Mouse (Mus musculus) adrenal gland, postnatal 36 days (tissue): ENCODE measurements at regions not wholly inside any gene's neighbourhood (a gene's known extent, or its start where the extent isn't known, plus 50 kb on each side); places are given as distances from the start of the nearest gene placed in this dataset.
"Not testable (repeated sequence)": the region's sequence is repeated elsewhere in the genome, so short reads cannot be mapped to it uniquely, and the experiment has no call there.

Experiments
- DNase-seq, 2 experiments: peaks; one replicate each; pipeline ENCODE4 v3.0.0; 2021; ENCODE audit warnings: mixed read lengths in 1 of 2

DNA sequence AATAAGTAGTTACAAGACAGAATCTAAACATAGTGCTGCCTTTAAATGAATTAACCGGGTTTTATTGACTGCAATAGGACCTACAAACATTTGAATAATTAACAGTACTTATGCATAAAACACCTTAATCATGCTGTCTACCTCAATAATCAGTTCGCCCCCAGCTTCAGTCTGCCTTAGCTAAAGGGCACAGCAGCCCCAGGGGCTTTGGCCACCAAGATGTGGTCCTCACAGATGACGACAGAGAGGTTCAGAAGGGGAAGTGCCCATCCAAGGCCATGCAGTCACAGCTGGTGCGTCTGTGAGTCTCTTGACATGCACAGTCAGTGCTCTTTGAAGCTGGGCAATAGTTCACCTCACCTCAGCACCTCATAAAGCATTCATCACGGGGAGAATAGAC lies 452.8 kb upstream of the Jmjd1c start:
- no peak for DNase-seq

DNA sequence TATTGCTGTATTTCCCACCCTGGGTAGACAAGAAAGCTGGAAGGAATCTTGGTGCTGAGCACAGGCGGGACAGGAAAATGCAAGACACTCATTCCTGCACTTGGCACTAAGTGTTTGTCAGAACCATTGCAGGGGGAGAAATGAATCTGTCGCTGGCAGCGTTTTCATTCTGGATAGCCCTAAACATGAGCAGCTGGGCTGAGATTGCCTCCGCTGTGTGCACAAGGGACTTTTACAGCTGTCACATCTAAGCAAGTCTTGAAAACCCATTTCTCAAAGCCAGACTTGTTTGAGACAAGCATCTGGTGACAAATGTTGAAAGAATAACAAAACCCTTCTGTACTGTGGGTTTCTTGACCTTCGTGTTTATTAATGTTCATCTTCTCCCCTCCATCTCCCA lies 438.4 kb upstream of the Jmjd1c start:
- DNase-seq: no peak

DNA sequence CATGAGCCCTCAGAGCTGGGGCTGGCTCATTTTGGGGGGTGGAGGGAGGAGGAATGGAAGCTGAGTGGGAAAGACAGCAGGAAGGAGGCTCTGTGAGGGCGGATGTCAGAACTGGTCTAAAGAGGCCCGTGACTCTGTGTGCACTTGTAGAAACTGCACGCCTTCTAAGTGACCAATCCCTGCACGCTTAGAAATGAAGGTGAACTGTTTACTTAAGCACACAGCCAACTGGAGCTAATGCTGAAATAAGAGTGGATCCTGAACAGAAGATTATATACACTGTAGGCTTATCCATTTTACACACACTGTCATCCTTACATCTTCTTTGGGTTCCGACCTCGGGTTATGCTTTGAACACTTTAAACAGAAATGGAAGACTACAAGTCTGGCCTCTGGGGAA lies 412.8 kb upstream of the Jmjd1c start:
- no peak for DNase-seq

DNA sequence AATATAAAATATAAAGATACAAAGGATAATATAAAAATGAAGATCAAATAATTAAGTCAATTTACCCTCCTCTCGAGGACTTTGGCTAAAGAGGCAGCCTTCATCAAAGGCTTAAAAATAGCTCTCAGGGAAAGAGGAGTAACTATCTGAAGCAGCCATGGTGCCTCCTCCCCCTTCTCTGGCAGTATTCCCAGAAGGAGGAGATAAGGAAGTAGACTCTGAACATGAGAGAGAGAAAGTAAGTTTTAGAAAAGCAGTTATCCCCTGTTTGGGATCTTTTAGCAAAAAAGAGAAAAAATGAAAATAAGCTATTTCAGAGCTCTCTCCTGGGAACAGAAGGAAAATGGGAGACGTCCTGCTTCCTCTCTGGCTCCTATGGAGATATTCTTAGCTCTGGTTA lies 406.7 kb upstream of the Jmjd1c start:
- DNase-seq: not testable (repeated sequence)

DNA sequence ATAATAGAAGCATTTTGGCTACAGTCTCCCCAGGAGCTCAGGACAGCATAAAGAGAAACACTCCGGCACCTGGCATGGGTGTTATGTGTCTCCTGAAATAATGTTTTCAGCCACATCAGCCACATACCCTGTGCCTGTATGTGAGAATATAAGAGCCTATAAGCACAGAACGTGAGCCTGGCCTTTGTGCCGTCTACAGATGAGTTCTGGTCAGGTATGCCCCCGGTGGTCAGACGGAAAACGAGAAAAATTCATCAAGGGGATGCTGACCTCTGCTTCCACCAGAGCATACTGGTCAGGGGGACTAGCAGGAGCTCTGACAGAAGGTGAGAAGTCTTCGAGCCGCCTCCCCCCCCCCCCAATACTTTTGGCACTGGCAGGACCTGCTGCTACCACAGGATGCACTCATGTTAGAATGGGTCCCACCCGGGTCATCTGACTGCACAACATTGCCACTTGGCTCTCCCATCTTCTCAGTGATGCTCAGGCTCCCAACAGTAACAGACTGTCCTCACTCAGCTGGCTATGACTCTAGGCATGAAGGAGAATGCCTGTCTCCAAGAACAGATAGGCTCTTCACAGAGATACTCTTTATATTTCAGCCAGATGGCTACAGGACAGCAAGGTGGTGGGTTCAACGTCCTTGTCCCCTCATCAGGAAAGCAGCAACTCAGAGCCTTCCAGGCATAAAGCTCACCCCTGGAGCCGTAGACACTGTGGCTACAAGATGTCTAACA lies 401.2 kb upstream of the Jmjd1c start:
- DNase-seq: no peak

DNA sequence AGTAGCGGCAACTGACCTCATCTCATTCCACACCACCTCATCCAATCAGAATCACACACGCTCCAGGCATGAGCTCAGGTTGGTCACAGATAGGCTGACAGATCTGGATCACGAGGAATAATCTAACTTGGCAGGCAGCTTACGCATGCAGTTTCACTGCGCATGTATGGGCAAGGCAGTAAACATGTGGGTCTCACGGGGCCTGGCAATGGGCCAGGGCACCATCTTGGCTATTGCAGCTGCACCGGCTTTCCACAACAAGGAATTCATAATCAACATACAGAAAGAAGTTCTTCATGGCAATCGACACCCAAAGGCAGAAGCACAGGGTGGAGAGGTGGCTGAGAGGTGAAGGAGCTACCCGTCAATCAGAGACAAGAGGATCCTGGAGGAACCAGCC lies 381.0 kb upstream of the Jmjd1c start:
- not testable (repeated sequence) for DNase-seq

DNA sequence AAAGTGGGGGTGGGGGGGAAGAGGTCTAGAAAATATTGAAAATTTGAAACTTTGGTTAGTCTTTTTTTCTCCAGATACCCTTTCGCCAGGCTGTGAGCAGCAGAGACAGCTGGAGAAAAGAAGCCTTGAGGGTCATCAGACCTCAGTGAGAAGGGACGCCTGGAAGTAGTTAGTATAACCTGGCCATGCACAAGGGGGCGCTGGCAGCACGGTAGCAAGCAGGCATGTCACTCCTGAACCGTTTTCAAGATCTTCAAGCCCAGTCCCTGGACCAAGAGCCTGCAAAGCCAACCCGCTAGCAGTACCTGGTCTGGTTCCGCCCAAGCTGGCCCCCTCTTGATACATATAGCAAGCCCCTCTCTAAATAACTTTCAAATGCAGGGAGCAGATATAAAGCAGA lies 378.0 kb upstream of the Jmjd1c start:
- DNase-seq: peak; percentile 8 to 34

DNA sequence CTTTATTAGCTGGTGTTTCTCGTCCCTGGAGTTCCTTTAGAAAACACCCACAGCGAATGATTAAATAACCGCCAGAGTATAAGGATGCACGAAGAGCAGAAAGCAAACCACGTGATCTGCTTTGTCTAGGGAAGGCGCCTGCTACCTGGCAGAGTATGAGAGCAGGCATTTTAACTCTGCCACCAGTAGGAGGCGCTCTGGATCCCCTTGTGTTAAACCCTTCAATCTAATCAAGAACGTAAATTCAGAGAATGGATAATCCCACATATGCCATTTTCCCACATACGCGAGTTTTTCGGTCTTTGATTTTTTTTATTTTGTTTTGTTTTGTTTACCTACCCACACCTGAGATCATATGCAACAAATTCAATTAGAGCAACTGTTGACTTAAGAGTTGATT lies 376.1 kb upstream of the Jmjd1c start:
- DNase-seq: peak in 1 of 2 experiments; percentile 5

DNA sequence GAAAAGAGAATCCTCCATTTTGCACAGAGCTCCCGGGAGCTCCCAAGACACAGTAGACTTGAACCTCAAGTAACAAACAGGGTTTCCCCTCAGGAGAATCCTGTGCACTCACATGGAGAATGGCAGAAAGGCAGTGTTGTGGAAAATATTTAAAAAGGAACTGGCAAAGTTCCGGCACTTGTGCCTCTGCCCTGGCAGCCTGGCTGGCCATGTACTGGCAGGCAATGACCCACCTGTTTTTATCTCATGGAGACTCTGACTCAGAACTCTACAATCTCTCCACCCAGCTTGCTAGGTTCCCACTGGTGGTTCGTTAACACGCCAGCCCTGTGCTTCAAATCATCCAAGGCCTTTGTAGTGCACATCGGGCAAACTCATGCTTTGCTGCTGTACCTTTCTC lies 362.3 kb upstream of the Jmjd1c start:
- DNase-seq: no peak

DNA sequence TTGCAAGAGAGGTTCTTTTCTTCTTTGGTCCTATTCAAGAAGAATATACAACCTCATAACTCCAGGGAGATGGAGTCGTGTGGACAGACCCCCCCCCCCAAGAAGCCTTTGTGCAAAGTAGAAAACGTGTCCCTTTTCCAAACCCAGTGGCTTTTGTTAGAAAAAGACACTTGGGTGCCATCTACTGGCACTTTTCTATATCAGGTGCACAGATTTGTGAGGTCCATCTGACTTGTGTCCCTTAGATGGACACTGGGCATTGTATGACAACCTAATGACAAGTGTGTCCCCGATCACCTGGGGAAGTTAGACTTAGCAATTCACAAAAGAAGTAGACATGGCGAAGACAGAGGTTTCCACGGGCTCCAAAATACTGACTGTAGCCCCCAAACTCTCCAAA lies 361.1 kb upstream of the Jmjd1c start:
- DNase-seq: no peak

DNA sequence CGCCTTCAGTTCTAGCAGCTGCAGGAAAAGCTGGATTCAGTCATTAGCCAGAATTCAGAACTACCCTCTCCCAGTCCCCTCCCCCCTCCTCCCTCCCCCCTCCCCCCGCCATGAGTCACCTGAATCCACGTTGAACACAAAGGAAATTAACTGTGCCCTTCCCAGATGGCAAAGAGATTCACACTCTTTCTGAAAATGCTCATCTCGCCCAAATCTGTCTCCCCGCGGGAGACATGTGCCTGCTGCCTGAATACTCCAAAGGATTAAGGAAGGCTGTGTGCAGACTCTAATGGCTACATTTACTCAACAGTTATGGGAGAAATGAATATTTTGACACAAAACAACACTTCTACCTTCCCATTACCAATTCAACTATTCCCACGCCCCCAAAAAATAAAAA lies 356.9 kb upstream of the Jmjd1c start:
- no peak for DNase-seq

DNA sequence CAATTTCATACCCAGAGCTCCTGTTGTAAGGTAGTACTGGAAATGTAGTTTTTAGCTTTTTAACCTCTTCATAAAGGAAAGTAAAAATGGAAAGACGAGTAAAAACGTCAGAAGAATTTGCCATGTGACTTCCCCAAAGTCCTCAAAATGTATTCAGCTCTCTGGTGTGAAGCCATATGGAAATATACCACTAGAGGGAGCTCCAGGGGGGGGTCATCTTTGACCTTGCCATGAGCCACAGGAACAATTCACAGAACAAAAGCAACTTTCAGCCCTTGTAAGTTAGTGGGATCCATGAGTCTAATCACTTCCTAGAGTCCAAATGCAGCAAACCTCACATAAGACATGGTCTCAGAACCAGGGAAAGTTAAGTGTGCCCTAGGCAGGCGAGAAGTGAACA lies 354.1 kb upstream of the Jmjd1c start:
- DNase-seq: peak; percentile 13 to 44

- DNase-seq: no peak
These were observed 352.7 kb upstream of the Jmjd1c start for GRCm38 (mm10) chr10:66743254-66743653.

- no peak for DNase-seq
These were observed 350.1 kb upstream of the Jmjd1c start for GRCm38 (mm10) chr10:66745871-66746270.

DNA sequence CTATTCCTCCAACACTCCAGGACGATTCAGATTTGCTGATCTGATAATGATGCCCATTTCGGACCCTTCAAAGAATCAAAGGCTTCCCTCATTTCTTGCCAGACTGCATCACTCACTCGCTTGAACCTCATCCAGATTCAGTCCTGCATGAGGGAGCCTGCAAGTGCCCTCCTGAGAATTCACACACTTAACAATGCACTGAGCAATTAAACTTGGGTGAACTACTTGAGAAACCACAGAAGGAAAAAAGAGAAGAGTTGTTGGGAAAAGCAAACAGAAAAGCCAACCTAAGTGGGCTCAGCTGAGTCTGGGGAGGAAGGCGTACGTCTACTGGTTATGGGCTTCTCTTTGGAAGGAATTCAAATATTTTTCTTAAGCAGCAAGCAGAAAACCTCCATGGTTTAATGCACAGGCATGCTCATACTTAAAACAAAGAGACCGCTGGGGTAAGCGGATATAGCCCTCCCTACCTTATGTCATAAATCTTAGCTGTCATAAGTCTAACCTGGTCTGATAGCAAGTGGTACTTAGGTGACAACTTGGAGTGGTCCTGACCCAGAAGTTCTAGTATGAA lies 343.6 kb upstream of the Jmjd1c start:
- DNase-seq: no peak

DNA sequence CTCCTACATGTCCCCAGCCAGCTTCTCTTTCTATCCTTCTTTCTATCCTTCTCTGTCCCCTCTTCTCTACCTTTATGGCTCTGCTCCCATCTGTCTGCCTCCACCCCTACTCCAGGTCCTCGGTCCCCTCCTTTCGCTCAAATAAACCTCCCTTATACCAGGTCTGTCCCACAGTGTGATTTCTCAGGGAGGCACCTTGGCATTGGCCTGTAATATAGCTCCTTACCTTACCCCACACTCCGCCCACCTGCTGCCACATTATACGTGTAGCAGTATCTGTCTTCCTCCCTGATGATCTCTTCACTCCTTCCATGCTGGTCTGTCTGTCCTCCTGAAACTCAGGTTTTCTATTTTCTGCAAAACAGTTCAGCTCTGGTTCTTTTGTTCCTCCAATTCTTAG lies 339.1 kb upstream of the Jmjd1c start:
- no peak for DNase-seq

DNA sequence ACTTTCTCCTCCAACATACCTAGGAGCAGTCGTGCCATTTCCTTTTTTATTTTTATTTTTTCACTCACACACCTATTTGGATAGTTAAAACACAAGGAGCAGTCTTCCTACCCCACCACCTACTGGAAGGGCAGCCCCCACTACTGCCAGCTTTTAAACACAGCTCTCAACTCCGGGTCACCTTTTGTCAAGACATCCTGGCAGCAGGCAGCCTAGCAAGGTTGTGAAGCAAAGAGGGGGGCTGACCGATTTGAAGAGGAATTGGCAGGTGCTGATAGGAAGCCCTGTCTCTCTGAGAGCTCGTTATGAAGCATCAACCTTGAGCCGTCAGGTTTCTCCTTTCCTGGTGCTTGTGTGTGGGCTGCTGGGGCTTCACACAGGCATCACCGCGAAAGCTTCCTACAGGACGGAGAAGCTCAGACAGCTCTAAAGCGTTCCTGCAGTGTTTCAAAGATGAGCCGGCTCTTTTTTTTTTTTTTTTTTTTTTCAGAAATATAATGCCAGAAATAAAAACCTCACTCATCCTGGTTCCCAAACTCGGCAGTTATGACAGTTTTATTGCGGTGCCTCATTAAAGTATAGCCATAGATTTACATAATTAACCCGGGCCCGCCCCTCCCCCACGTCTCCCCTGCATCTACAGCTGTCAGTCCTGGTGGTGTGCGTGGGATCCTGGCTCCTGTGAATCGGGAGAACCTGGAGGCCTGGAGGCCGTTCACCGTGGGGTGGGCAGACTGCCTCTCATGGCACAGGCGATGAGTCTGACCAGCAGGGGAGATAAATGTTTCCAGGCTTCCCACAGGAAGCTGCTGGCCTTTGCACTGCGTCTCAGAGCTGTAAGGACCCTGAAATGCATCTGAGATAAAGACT lies 325.5 kb upstream of the Jmjd1c start:
- no peak for DNase-seq

DNA sequence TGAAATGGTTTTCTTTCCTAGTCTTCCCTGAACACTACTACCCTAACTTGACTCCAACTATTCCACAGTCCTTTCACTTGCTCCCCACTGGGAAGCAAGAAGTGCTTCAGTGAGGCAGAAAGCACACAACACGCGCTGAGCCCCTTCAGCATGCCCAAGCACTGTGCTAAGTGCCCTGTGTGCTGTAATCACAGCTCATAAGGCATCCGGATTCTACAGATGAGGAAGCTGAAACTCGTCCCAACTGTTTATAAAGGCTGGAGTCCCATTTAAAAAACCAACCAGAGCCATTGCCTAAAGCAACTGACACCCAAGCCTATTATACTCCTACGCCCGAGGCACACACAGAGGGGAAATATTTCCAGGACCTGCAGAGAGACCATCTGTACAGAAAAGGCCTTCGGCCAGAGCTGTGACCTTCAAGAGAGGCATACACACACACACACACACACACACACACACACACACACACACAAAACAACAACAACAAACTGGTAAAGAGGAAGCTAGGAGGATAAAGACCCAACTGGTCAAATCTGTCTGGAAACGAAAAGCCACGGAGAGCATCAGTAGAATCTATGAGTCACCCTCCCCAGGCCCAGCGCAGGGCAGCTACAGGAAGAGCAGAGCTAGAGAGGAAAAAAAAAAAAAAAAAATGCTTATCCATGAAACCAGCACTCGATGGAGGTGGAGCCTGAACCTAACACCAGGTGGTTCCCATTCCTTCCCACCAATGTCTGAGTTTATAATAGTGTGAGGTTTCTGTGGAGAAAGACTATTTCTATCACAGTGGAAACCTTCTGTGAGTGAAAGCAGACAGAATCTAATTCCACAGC lies 315.4 kb upstream of the Jmjd1c start:
- DNase-seq: no peak

DNA sequence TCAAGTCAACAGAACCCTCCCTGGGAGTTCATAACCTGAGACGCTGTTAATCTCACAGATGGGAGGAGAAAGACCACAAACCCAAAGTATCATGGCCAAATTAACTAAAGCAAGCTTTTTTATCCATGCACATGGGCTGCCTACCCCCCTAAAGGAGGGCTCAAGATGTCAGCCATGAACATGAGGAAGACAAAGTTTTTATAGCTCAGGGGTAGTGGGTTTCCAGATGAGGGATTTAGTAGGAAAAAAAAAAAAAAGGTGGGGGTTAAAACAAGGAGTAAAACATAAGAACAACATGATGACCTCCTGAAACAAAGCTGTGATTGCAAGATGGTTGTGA lies 314.8 kb upstream of the Jmjd1c start:
- no peak for DNase-seq

DNA sequence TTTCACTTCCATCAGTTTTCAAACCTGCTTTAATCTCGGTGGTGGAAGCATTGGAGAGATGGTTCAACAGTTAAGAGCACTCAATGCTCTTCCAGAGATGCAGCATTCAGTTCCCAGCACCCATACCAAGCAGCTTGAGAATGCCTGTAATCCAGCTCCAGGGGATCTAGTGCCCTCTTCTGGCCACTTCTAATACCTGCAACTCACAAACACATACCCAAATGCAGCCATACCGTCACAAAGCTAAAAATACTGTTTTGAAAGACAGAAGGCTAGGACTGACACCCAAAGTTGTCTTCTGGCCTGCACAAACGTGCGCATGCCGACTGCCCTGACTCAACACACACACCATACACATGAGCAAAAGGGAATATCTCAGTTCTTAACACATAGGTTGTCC lies 313.9 kb upstream of the Jmjd1c start:
- DNase-seq: no peak

- DNase-seq: no peak
These were observed 308.1 kb upstream of the Jmjd1c start for GRCm38 (mm10) chr10:66787812-66788211.

DNA sequence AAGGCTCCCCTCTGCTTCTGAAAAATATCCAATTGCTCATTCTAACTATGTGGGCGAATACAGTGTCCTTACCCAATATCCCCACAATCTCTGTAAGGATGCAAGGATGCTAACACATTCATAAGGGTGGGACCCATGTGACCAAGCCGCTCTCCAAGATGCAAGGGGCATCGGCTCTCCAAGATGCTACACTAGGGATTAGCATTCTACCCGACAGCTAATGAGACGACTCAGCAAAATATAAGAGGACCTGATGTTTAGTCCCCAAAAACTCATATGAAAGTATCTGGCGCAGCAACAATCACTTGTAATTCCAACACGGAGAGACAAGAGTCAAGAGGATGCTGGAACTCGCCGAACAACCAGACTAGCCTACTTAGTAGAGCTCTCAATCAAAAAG lies 299.6 kb upstream of the Jmjd1c start:
- DNase-seq: no peak

DNA sequence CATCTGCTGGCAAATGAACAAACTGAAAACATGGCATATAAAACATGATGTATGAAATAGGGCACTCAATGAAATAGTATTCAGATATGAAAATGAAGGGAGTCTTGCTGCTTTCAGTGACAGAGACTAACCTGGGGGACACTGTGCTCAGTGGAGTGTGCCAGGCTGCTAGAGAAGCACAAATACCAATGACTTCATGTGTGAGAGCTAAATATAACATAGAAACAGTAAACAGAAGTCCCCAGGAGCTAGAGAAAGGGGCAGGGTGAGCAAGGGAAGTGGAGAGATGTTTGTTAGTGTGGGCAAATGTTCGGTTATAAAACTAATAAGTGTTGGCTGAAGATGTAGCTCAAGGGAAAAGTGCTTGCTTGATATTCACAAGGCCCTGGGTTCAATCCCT lies 293.2 kb upstream of the Jmjd1c start:
- DNase-seq: no peak
